Mouse (Mus musculus): ENCODE data around the gene Alkbh1. TPM values are rescaled to one million over a fixed set of nuclear protein-coding genes. Genes with fewer than 3 reads are reported as not detected.
"Not testable (repeated sequence)": the region's sequence is repeated elsewhere in the genome, so short reads cannot be mapped to it uniquely, and the experiment has no call there.

Alkbh1 gene
- total RNA-seq (2014; fragmentation: Nextera tagmentation): 65.2 and 74.6 TPM in 2 replicates
- total RNA-seq (2017): 62.8 and 93.0 TPM in 2 replicates

DNA sequence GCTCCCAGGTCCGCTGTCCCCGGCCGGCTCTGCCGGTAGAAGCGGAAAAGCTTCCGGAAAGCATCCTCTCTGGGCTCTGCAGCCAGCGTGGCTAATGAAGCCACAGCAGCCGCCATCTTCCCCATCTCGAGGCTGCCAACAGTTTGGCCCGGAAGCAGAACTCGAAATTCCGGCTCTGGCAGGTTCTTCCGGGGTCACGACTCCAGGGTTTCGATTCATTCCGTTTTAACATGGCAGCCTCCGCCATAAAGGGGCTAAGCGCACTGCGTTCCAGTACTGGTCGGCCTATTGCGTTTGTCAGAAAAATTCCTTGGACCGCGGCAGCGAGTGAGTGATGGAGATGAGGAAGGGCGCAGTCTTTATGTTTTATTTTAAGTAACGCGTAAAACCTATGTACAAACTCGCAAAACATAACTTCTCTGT is at the start of gene Alkbh1, which contains the start of gene Slirp:
Gene Alkbh1, minus strand, starts transcription at position 318 of the 423 bp plus-strand sequence.
Gene Slirp, plus strand, starts transcription at position 197 of the 423 bp plus-strand sequence.
- peak; percentile 88 for ATAC-seq (replicated peaks; ENCODE audit: low FRiP score, low TSS enrichment, poor library complexity, severe bottlenecking)

DNA sequence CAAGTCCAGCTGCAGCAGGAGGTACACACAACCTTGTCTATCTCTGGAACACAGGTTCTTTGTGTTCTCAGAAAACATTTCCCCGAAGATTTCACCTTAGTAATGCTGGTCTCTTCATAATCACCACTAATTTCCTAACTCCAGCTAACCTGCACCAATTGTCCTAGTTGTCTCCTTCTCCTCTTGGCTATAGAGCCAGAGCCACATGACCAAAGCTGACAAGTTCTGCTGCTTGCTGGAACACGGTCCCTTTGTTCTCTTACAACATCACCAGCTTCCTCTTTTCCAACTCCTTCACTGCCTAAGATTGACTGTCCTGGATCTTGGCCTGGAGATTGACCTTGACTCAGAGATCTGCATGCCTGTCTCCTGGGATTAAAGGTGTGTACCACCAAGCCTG is 44.9 kb upstream of the Alkbh1 start:
- ATAC-seq (replicated peaks; ENCODE audit: low FRiP score, low TSS enrichment, poor library complexity, severe bottlenecking): not testable (repeated sequence)

DNA sequence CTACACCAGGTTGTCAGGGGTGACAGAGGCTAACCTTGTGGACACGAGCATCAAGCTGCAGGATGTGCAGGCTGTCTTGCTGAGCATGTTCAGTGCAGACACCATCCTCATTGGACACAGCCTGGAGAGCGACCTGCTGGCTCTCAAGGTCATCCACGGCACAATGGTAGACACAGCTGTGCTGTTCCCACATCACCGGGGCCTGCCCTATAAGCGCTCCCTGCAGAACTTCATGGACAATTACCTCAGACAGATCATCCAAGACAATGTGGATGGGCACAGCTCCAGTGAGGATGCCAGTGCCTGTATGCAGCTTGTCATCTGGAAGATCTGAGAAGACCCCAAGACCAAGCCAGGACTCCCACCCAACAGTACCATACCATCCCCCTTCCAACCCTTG is 38.7 kb upstream of the Alkbh1 start:
- ATAC-seq (replicated peaks; ENCODE audit: low FRiP score, low TSS enrichment, poor library complexity, severe bottlenecking): not testable (repeated sequence)

DNA sequence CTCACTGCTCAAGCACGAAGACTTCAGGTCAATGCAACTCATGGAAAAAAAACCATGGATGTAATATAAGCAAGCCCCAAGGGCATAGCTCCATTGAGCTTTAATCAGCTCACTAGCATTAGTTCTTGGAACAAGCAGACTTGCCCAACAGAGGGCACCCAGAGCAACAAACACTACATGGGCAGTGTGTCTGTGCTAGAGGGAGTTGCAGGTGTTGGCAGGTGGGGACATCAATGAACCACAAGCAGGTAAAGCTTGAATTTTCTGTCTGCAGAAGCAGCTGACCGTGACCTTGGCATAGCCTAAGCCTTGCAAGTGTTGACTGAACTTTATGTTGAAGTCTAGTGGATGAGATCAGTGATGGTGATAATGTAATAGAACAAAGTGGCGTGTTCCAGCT is 30.9 kb upstream of the Alkbh1 start:
- ATAC-seq (replicated peaks; ENCODE audit: low FRiP score, low TSS enrichment, poor library complexity, severe bottlenecking): no peak

DNA sequence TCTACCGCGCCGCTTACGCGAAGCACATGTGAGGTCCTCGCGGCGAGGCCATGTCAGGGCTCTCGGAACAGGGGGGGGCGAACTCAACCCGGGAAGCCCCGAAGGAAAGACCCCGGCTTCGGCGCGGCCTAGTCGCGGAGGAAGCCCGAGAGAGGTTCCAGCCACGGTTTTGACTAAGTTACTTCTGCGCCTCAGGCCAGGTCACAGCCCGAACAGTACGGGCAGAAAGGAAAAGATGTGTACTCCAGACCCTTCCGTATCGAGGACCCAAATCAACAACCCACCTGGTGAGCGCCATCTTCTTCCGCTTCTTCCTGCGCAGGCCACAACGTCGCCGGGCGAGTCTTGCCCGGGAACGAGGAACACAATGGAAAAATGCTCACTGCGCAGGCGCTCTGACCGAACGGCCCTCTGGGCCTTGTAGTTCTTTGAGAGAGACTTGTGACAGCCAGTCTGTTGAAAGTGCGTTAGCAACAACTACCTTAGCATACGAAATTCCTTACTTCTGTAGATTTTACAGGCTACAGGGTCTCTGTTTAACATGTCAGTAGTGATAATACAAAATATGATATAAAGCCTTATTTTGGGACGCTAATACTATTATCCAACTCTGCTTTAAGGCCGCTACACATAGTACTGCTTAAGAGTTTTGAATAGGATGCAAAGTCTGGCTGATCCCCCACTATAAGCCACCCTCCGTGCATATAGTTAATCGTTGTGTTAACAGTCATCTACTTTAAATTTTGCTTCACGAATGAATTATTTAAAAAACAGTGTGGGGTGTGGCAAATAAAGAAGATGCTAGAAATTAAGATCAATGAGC is 28.4 kb upstream of the Alkbh1 start, which contains the start of gene Snw1:
Gene Snw1, minus strand, starts transcription at position 311 of the 823 bp plus-strand sequence.
- ATAC-seq (replicated peaks; ENCODE audit: low FRiP score, low TSS enrichment, poor library complexity, severe bottlenecking): peak; percentile 96

DNA sequence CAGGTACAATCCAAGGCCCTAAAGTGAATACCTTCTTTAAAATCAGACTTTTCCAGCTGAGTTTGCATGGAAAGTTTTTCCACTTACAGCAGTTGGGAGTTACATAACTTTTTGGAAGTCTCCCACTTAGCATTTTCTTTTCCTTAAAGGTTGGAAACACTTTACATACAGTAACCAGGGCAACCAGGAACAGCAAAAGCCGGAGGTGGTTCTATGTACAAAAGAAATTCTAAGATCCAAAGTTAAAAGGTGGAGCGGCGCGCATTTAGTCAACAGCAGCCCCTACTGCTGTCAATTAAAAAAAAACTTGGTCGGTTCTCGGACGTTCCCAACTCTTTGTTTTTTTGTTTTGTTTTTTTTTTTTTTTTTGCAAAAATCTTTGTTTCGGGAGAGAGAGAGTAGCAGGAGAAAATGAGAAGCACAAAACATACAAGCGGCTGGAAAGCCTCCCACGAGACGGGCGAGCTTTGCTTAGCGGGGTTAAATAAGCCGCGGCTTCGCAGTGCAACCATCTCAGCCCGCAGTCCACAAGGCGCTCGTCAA is 27.7 kb upstream of the Alkbh1 start:
- ATAC-seq (replicated peaks; ENCODE audit: low FRiP score, low TSS enrichment, poor library complexity, severe bottlenecking): no peak; the same call in 1 of the 2 replicates

DNA sequence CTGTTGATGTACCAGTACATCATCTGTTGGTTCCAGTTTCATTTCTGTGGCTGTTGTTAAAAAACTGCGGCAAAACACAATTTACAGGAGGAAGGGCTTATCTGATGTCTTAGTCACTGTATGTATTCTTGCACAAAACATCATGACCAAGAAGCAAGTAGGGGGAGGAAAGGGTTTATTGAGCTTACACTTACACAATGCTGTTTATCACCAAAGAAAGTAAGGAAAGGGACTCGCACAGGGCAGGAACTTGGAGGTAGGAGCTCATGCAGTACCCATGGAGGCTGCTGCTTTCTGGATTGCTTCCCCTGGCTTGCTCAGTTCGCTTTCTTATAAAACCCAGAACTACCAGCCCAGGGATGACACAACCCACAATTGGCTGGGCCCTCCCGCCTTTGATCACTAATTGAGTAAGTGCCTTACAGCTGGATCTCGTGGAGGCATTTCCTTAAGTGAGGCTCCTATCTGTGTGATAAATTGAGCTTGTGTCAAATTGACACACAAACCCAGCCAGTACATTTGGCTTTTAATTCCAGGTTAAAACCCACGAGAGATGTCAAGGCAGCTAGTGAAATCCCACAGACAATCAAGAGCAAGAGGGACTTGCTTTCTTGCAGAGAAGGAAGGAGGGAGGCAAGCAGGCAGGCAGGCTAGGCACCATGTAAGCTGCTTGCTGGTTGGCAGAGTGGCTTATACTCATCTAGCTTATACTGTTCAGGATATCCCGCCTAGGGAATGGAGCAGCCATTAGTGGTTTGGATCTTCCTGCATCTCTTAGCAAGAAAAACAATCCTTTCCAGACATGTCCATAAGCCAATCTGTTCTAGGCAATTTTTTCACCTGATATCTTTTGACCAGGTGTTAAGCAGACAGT is 26.7 kb upstream of the Alkbh1 start:
- ATAC-seq (replicated peaks; ENCODE audit: low FRiP score, low TSS enrichment, poor library complexity, severe bottlenecking): no peak

DNA sequence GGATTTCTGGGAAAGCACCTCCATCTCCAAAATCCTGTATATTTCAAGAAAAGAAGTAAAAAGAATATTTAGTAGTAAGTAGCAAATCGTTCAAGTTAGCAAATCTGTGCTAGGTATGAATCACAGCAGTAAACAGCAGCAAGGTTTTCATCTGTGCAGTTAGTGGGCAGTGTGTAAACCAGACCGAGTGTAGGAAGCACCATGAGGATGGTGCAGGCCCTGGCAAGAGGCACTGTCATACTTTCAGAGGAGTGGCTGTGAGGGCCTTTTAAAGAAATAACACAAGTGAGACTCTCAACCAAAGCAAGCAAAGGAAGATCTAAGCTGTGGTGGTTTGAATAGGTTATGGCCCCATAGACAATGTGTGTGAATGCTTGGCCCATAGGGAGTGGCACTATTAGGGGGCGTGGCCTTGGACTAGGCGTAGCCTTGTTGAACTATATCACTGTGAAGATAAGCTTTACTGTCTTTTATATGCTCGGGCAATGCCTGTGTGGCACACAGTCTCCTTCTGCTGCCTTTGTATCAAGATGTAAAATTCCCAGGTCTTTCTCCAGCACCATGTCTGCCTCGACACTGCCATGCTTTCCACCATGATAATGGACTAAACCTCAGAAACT is 21.0 kb upstream of the Alkbh1 start:
- peak; percentile 95 for ATAC-seq (replicated peaks; ENCODE audit: low FRiP score, low TSS enrichment, poor library complexity, severe bottlenecking)

DNA sequence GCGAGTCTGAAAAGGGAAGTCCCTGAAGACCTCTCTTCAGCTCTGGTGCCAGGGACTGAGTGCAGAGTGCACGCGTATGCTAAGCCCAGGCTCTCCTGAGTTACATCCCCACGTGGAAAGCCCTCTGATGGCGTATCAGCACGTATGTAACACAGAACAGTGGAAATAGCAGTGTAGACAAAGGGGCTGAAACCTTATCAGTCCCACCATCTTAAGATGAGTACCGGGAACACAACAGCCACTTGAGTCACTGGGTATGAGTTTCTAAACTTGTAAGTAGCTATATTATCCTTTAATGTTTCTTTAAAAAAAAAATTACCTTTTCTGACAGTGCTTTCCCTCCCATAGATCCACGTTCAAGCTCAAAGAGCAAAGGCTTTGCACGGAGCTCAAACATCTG is 5.6 kb upstream of the Alkbh1 start:
- ATAC-seq (replicated peaks; ENCODE audit: low FRiP score, low TSS enrichment, poor library complexity, severe bottlenecking): no peak

DNA sequence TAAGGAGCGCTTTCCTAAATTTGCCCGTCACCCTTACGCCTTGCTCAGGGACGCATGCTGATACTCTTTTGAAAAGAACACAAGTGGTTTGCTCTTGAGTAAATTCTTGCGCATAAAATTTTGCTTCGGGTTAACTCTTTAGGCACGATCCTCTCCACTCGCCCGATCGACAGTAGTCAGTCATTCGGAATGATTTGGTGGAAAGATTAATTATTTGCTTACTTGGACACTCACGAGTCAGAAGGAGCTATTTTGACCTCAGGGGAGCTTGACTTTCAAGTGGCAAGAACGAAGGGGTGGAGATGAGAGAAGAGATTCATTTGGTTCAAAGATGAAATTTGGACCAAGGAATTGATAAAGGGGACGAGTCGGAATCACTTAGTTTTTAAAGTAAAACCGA is 394 bp upstream of the Alkbh1 start:
- ATAC-seq (replicated peaks; ENCODE audit: low FRiP score, low TSS enrichment, poor library complexity, severe bottlenecking): no peak

DNA sequence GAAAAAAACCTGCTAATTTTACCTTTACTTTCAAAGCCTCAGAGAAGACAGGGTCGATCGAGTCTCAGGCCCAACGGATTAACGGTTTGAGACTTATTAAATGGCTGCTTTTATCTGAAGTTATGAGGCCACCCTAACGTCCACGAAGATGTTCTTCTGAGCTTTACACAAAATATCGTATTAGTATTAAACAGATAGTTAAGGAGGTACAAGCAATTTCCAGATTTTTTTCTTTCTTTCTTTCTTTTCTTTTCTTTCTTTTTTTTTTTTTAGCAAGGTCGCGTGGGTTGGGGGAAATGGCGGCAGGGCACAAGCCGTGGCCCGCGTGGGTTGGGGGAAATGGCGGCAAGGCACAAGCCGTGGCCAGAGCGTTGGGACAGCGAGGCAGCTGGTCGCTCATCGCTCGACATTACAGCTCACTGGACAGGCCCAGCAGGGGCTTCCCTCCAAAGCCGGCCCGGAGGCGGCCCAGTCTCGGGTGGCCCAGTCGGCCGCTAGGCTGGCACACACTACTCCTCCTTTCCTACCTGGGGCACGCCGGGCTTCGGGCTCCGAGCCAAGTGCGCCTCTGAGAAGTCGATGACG is 610 bp downstream of the Alkbh1 start:
- ATAC-seq (replicated peaks; ENCODE audit: low FRiP score, low TSS enrichment, poor library complexity, severe bottlenecking): peak; percentile 50

DNA sequence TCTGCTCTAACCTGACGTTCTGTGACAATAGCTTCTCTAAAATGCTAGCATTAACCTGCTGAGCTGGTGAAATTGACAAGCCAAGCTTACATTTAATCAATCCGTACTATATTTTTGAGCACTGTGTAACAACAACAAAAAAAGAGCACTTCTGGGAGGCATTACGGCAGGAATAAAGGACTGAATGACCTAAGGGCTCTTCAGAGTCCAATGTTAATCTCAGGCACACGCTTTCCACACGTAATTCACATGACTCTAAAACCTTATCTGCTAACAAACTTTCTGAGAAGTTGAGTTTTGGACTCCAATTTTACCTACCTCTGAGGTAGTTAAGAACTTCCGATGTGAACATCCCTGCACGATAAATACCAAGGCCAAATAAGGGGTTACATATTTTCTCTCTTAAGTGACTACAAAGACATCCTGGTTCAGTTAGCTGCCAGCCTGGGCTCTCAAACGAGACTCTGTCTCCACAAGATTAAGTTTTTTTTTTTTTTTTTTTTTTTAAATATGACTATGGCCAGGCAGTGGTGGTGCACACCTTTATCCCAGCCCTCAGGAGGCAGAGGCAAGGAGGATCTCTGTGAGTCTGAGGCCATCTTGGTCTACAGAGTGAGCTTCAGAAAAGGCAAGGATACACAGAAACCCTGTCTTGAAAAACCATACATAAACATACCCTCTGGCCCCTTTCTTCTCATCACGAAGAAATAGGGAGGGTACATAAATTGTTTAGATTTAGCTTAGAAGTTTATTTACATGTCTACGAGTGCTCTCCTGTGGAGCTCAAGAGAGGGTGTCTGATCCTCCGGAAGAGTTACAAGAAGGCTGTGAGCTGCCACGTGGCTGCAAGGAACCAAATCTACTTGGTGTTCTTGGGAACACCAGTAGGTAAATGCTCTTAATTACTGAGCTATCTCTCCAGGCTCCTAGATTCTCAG is 1.4 kb downstream of the Alkbh1 start:
- ATAC-seq (replicated peaks; ENCODE audit: low FRiP score, low TSS enrichment, poor library complexity, severe bottlenecking): peak; percentile 21; the same call in 1 of the 2 replicates

DNA sequence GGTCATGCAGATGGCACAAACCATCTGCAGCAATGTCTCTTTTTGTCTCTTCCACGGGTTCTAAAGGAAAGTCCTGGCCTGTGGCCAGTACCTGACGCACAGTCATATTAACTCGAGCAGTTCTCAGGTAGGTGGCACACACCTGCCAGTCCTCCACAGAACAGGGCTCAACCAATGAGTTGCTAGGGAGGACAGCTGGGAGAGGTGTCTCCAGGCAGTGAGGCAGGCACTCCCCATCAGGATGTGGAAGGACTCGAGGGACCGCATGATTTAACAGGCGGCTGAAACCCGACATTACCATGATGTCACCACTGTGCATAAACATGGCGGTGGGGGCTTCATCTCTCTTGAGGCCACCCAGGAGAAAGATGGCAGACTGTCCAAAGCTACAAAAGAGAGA is 14.9 kb downstream of the Alkbh1 start:
- no peak for ATAC-seq (replicated peaks; ENCODE audit: low FRiP score, low TSS enrichment, poor library complexity, severe bottlenecking)

DNA sequence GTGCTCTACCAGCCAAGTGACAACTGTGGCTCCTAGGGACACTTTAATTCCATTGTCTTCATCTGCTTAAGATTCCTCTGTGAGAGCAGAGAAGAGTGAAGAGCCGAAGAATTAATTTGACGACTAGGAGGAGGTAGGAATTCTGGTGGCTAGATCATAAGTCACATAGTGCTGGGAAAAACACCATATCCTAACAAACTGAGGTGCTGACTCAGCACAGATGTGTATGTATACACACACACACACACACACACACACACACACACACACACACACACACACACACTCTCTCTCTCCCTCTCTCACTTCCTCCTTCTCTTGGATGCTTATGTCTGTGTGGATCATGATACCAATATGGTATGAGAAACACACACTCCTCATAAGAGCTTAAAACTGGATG is 15.5 kb downstream of the Alkbh1 start:
- no peak for ATAC-seq (replicated peaks; ENCODE audit: low FRiP score, low TSS enrichment, poor library complexity, severe bottlenecking)

DNA sequence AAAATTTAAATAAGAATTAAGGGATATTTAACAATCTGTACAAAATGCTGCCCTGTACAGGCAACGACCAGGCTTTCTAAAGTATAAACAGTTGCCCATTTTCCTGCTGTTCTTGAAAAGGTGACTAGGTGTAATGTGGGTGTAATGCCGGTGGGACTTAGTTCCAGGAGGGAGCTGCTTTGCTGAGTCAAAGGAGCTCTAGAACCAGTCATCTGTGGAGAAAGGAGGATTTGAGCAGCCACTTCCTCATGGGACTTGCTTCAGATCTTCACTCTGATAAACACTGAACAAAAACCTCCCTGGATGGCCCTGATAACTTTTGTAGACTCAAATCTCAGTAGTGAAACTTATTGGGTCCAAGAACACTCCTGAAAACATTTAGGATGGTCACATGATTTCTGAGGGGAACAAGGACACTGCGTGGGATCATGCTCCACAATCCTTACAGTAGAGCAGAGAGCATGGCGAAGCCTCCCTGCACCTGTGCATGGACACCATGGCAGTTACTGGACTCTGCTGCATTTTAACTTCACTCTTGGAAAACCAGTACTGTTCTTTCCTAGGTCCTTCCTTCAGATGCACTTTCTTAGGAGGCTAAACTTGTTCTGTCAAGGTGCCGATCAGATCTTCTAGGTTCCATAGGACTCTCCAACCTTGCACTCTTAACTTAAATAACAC is 17.3 kb downstream of the Alkbh1 start:
- ATAC-seq (replicated peaks; ENCODE audit: low FRiP score, low TSS enrichment, poor library complexity, severe bottlenecking): no peak

DNA sequence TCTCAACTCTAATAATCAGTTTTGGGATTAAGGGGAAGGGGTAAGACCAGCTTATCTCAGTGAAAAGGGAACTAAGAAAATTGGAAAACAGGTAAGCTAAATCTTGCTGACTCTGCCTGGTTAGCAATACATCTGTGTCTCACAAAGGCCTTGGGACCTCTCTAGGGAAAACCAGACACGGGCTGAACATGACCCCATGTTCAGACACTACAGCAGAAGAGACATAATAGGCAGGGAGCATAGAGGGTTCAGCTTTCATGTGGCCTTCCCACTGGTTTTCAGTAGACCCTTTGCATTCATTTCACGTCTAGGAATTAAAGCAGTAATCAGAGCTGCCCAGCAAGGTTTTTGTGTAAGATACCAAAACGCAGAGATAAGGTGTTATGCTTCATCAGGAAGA is 19.3 kb downstream of the Alkbh1 start:
- ATAC-seq (replicated peaks; ENCODE audit: low FRiP score, low TSS enrichment, poor library complexity, severe bottlenecking): no peak

DNA sequence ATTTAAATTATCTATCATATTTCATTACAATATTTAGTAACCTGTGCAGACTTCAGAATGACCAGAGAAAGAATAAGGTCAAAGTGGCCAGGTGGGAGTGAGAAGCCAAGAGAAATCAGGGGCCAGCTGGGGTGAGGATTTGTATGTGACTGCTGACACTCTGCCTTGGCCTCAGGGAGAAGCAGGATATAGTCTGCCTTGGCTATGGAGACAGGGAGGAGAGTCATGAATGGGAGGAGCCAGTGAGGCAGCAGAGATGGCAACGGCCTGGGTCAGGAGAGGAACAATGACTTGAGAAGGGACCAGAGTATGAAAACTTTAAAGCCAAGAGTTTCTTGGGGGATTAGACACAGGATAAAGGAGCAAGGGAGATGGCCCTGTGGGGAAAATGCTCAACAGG is 20.1 kb downstream of the Alkbh1 start:
- no peak for ATAC-seq (replicated peaks; ENCODE audit: low FRiP score, low TSS enrichment, poor library complexity, severe bottlenecking)
